Mouse (Mus musculus): Measurements from ENCODE around the gene 4921536K21Rik. TPM values are rescaled to one million over a fixed set of nuclear protein-coding genes. Genes with fewer than 3 reads are reported as not detected.
"Not testable (repeated sequence)": the region's sequence is repeated elsewhere in the genome, so short reads cannot be mapped to it uniquely, and the experiment has no call there.

The 4921536K21Rik gene
- total RNA-seq, 2 experiments from 2014 or later: 0.74 to 0.90 TPM

DNA sequence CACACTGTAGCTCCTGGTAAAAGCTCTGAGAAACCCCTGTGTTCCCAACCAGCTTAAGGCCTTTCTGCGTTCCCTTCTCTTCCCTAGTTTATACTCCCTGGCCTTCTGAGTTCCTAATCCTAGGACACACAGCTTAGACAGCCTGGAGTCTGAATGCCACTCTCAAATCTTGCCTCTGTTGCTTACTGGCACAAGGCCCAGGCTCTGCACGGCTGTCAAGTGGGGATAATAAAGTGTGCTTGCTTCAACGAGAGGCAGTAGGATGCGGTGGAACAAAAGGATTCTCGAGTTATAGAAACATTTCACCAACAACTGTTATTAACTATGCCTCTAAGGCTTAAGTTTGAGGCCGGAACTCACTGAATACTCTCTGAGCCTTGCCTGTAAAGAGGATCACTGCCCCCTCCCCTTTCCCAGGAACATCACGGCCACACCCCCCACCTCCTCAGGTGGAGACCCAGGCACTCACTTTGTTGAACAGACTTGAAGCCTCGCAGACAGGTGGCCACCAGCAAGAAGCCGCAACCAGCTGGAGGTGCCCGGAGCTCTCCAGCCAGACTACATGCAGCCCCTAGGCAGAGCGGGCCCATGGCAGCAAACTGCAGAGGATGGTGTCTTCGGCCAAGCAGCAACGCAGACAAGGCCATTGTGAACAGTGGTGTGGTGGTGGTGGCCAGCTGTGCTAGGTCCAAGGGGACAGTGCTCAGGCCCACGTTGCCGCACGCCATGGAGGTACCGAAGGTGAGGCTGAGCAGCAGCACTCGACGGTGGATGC lies 17.4 kb upstream of the 4921536K21Rik start:
- DNase-seq: no peak
- intact Hi-C loops (cut with DNase I): no loop called here

GRCm38 (mm10) chr11:3911440-3911839 lies 16.5 kb upstream of the 4921536K21Rik start:
- DNase-seq; intact Hi-C loops (cut with DNase I): not testable (repeated sequence)

GRCm38 (mm10) chr11:3910513-3911310 lies 15.8 kb upstream of the 4921536K21Rik start:
- DNase-seq: no peak
- intact Hi-C loops (cut with DNase I): no loop called here

- intact Hi-C loops (cut with DNase I): no loop called here
- DNase-seq: no peak
Observed at GRCm38 (mm10) chr11:3909236-3909635, 14.3 kb upstream of the 4921536K21Rik start.

DNA sequence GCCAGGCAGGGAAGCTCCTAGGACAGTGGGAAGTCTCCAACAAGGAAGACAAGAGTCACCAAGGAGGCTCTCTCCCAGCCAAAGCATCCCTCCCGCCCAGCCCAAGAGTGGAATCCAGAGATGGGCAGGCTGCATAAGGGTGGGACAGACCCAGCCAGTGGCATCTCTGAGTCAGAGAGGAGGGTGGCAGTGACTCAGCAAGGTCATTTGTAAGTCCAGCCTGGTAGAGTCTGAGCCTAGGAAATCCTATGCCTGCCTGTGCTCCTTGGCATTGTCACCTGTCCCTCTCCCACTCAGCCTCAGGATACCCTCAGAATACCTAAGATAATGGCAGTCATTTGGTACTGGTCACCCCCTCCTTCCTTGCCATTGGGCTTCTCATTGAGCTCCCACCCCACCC lies 10.5 kb upstream of the 4921536K21Rik start:
- DNase-seq: no peak
- intact Hi-C loops (cut with DNase I): no loop called here

- intact Hi-C loops (cut with DNase I): no loop called here
- no peak for DNase-seq
Observed at GRCm38 (mm10) chr11:3904673-3905072, 9.8 kb upstream of the 4921536K21Rik start.

GRCm38 (mm10) chr11:3903046-3903445 lies 8.1 kb upstream of the 4921536K21Rik start:
- intact Hi-C loops (cut with DNase I): no loop called here
- DNase-seq: peak; percentile 73 to 79

DNA sequence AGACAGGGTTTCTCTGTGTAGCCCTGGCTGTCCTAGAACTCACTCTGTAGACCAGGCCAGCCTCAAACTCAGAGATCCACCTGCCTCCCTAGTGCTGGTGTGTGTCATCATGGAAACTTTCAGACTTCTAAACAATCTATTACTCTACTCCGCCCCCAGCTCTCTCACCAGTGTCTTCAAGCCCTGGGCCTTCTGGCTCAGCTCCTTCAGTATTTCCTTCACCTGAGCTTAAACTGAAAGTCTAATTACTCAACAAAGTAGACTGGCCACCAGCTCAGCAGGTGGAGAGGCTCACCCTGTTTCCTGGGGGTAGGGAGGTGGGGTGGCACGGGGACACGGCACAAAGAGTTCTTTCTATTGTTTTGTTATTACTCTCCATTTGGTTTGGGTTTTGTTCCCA lies 7.6 kb upstream of the 4921536K21Rik start:
- intact Hi-C loops (cut with DNase I): no loop called here
- DNase-seq: no peak

DNA sequence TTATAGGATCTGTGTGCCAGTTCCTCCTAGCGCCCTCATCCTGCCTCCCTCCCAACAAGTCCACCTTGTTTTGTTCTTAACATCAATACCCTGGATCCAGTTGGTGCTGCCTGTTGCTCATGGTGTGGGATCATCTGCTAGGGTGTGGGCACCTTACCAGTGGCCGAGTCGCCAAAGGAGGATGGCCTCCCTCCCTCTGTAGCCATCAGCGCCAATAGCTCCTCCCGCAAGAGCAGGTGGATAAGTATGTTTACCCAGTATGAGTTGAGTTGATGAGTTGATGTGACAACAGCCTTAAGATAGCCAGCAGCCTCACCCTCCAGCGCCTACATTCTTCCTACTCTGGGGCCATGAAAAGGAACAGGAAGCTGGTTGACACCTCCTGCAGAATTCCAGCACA lies 5.4 kb upstream of the 4921536K21Rik start:
- DNase-seq: no peak
- intact Hi-C loops (cut with DNase I): no loop called here

GRCm38 (mm10) chr11:3895933-3896332 lies 1.0 kb upstream of the 4921536K21Rik start:
- intact Hi-C loops (cut with DNase I): no loop called here
- DNase-seq: no peak

DNA sequence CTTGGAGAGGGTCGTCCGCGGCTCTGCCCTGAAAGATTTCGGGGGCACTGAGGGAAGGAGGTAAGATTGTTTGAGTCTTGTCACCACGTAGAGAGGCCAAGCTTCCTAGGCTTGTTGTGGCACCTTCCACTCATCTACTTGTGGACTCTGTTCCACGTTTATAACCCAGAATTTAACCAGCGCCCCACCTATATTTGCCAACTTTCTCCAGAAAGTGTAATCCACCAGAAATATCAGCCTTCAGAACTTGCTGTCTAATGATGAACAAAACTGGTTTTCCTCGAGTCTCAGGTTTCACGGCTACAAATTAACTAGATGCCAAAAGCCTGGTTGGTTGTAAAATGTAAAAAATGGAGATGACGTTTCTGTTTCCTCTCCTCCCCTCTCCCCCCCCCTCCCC lies 560 bp upstream of the 4921536K21Rik start:
- DNase-seq: no peak
- intact Hi-C loops (cut with DNase I): no loop called here

GRCm38 (mm10) chr11:3893970-3894369 lies 928 bp downstream of the 4921536K21Rik start:
- no peak for DNase-seq
- intact Hi-C loops (cut with DNase I): no loop called here

DNA sequence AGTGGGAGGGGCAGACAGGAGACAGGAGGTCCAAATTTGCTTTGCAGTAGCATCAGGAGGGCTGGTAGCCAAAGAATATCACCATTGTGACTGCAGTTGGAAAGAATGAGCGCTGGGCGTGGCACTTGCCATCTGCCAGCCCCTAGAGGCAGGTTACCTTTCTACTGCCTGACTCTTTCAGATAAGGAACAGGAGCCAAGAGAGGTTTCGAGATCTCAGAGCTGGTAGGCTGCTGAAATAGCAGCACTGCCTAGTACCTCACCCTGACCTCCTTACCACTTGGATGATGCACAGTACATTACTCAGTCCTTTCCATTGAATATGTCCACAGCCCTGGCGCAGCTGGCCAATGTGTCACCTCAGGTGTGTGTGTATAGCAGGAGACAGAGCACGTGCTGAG lies 7.6 kb downstream of the 4921536K21Rik start:
- no peak for DNase-seq
- intact Hi-C loops (cut with DNase I): no loop called here

DNA sequence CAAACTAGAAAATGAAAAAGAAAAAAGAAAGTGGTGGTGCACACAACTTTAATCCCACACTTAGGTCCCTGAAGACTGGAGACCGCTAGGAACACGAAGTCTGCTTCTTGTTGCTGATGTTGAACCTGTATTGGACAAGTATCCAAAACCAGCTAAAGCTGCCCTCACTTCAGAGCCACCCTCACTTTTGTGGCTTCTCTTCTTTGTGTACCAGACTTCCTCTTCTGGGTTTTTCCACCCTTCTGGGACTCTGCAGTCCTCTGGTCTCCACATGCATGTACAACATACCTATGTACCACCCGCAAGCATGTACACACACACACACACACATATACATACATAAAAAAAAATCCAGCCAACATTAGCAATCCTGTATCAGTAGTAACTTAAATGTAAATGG lies 11.2 kb downstream of the 4921536K21Rik start:
- DNase-seq: no peak
- intact Hi-C loops (cut with DNase I): no loop called here

GRCm38 (mm10) chr11:3879836-3880235 lies 15.1 kb downstream of the 4921536K21Rik start:
- intact Hi-C loops (cut with DNase I): loop anchor here (1.0 to 5.0 kb wide), 3 partner anchors 35 to 168 kb away; partner anchors contain the start of gene Slc35e4
- DNase-seq: peak; percentile 63 to 80

- intact Hi-C loops (cut with DNase I): loop anchor here (5.0 kb wide), 1 partner anchor 166 kb away; no protein-coding TSS in a partner anchor
- no peak for DNase-seq
Observed at GRCm38 (mm10) chr11:3878660-3879059, 16.2 kb downstream of the 4921536K21Rik start.

- intact Hi-C loops (cut with DNase I): loop anchor here (5.0 kb wide), 1 partner anchor 164 kb away; no protein-coding TSS in a partner anchor
- no peak for DNase-seq
Observed at GRCm38 (mm10) chr11:3876419-3876818, 18.5 kb downstream of the 4921536K21Rik start.

DNA sequence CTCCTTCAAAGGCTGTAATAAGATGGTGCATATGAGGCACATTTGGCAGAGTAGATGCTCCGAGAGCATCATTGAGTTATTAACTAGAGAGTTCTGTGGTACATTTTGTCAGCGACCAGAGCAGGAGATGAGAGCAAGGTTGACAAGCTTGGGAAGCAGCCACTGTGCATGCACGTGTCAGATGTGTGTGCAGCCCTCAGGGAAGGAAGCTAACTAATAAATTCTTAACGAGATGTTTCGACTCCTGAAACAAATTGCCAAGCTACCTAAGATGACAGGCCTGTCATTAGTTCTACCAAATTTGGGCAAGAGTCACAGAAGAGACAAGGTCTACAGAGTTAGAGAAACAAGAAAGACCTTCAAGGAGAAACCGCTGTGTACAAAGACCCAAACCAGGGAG lies 30.6 kb downstream of the 4921536K21Rik start:
- DNase-seq: no peak
- intact Hi-C loops (cut with DNase I): loop anchor here (5.0 kb wide), 1 partner anchor 37 kb away; no protein-coding TSS in a partner anchor

DNA sequence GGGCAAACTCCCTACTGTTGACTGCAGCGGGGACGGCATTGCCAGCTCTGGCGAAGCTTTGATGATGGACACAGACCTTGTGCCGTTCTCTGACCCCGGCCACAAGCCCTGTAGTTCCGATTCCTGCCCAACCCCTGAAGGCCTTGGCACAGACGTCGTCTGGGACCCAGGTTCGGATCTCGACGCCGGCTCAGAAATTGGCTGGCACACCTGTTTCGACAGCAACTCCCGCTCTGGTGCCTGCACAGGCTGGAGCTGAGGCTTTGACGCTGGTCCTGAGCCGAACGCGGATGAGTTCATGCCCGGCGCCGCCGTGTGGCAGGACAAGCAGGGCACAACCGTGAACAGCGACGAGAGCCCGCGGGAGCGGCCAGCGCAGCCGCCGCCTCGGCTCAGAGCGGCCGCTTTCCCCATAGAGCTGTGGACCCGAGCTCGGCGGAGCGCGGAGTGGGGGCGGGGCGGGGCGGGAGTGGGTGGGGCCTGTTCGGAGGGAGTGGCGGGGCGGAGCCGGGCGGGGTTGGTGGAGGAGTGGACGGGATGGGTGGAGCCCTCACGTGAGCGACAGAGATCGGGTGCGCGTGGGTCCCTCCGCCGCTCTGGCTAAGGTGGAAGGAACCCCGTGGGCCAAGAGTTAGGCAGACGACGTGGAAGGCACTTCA lies 31.3 kb downstream of the 4921536K21Rik start, which contains the start of gene Osbp2:
Gene Osbp2 (minus strand): TSS at position 450 of the 659 bp plus-strand sequence.
- peak; percentile 69 for DNase-seq
- intact Hi-C loops (cut with DNase I): loop anchor here (5.0 kb wide), 1 partner anchor 36 kb away; no protein-coding TSS in a partner anchor

GRCm38 (mm10) chr11:3862661-3863453 lies 32.0 kb downstream of the 4921536K21Rik start:
- intact Hi-C loops (cut with DNase I): loop anchor here (5.0 kb wide), 1 partner anchor 36 kb away; no protein-coding TSS in a partner anchor

More at GRCm38 (mm10) chr11:3862661-3863453, 32.0 kb downstream of the 4921536K21Rik start:
- no peak for DNase-seq
